Mouse (Mus musculus): Measurements from ENCODE around the gene Tnpo1.

The Tnpo1 gene

GRCm38 (mm10) chr13:98816571-98816970 is 109.6 kb downstream of the Tnpo1 start:
- no peak for DNase-seq

GRCm38 (mm10) chr13:98815147-98815785 is 110.9 kb downstream of the Tnpo1 start, which contains the start of gene Fcho2:
Gene Fcho2, minus strand, starts transcription at chr13:98815449.
- peak; percentile 99 for DNase-seq

GRCm38 (mm10) chr13:98814275-98815040 is 111.7 kb downstream of the Tnpo1 start:
- peak; percentile 61 for DNase-seq

GRCm38 (mm10) chr13:98813596-98814274 is 112.4 kb downstream of the Tnpo1 start:
- DNase-seq, result no peak

- no peak for DNase-seq
These were observed 113.0 kb downstream of the Tnpo1 start for GRCm38 (mm10) chr13:98813167-98813566.

- DNase-seq, result no peak
These were observed 113.9 kb downstream of the Tnpo1 start for GRCm38 (mm10) chr13:98812285-98812684.

GRCm38 (mm10) chr13:98810143-98810542 is 116.0 kb downstream of the Tnpo1 start:
- no peak for DNase-seq

- no peak for DNase-seq
These were observed 117.1 kb downstream of the Tnpo1 start for GRCm38 (mm10) chr13:98809087-98809486.

GRCm38 (mm10) chr13:98804480-98804879 is 121.7 kb downstream of the Tnpo1 start:
- no peak for DNase-seq

GRCm38 (mm10) chr13:98803699-98804098 is 122.5 kb downstream of the Tnpo1 start:
- no peak for DNase-seq

GRCm38 (mm10) chr13:98802957-98803356 is 123.2 kb downstream of the Tnpo1 start:
- no peak for DNase-seq

- no peak for DNase-seq
These were observed 130.7 kb downstream of the Tnpo1 start for GRCm38 (mm10) chr13:98795511-98795910.

- no peak for DNase-seq
These were observed 133.3 kb downstream of the Tnpo1 start for GRCm38 (mm10) chr13:98792864-98793263.

GRCm38 (mm10) chr13:98791693-98792092 is 134.5 kb downstream of the Tnpo1 start:
- DNase-seq, result no peak

Measured in lung, postnatal 14 days (tissue).